Mouse (Mus musculus) hindbrain, postnatal 0 days (tissue): ENCODE results near the gene Glrp1. TPM values are rescaled to one million over a fixed set of nuclear protein-coding genes. Genes with fewer than 3 reads are reported as not detected.

Experiments
- ATAC-seq: fragments of 200-750 bp; cut with Nextera tagmentation; 2 replicates; pipeline ENCODE4 v1.8.0; 2017; ENCODE audit warnings: mild to moderate bottlenecking, moderate TSS enrichment, moderate library complexity
- DNase-seq: peaks from one replicate; pipeline ENCODE4 v3.0.0-alpha.2; 2015; ENCODE audit warnings: low spot score
- H3K27ac ChIP-seq: fragments of 300-500 bp; sonication (generic); 2 replicates; pipeline ENCODE4 v1.5.1; 2014; ENCODE audit warnings: mild to moderate bottlenecking
- H3K27me3 ChIP-seq: fragments of 300-500 bp; sonication (generic); 2 replicates; pipeline ENCODE4 v1.6.1; 2014; ENCODE audit warnings: low read length, mixed read lengths; ENCODE audit not compliant: insufficient read depth
- H3K36me3 ChIP-seq: fragments of 300-500 bp; sonication (generic); 2 replicates; pipeline ENCODE4 v1.6.1; 2014; ENCODE audit warnings: low read length, mixed read lengths; ENCODE audit not compliant: insufficient read depth
- H3K4me1 ChIP-seq: fragments of 300-500 bp; sonication (generic); 2 replicates; pipeline ENCODE4 v1.6.1; 2014; ENCODE audit warnings: antibody characterized with exemption, low read length, mixed read lengths; ENCODE audit not compliant: insufficient read depth
- H3K4me2 ChIP-seq: fragments of 300-500 bp; sonication (generic); 2 replicates; pipeline ENCODE4 v1.6.1; 2014; ENCODE audit warnings: low read depth, mild to moderate bottlenecking, low read length, moderate library complexity, mixed read lengths
- H3K4me3 ChIP-seq: fragments of 300-500 bp; sonication (generic); 2 replicates; pipeline ENCODE4 v1.5.1; 2014; ENCODE audit warnings: low read length
- H3K9ac ChIP-seq: fragments of 300-500 bp; sonication (generic); replicated peaks from 2 replicates; pipeline ENCODE4 v1.6.1; 2014; ENCODE audit warnings: mild to moderate bottlenecking, low read length, moderate library complexity, mixed read lengths
- H3K9me3 ChIP-seq: fragments of 300-500 bp; sonication (generic); 2 replicates; pipeline ENCODE4 v1.6.1; 2016; ENCODE audit warnings: low read length, mixed read lengths
- CTCF ChIP-seq: IDR thresholded peaks from 2 replicates; pipeline ENCODE4 v1.5.1; 2016; ENCODE audit warnings: antibody characterized with exemption, control low read depth, low read depth
- WGBS: fragments of 180-500 bp; shearing (Covaris S2); extraction: QIAGEN DNeasy Blood & Tissue Kit; methylation state at CpG from one replicate; pipeline ENCODE4 v1.1.7; 2014; 5-methylcytosine and 5-hydroxymethylcytosine counted together
- polyA plus RNA-seq: library from polyadenylated mRNA; unstranded; fragments of >200 nt; fragmentation: Nextera tagmentation; extraction: Ambion mirVana; gene quantifications from 2 replicates; pipeline ENCODE4 v1.2.1, GENCODE M21; 2015
- total RNA-seq: library from RNA; depleted of rRNA; stranded (reverse); fragments of >200 nt; gene quantifications from 2 replicates; pipeline ENCODE4 v1.2.3, GENCODE M21; 2014

The Glrp1 gene
- total and polyA plus RNA-seq, 2 experiments from 2014 or later, result not detected

DNA sequence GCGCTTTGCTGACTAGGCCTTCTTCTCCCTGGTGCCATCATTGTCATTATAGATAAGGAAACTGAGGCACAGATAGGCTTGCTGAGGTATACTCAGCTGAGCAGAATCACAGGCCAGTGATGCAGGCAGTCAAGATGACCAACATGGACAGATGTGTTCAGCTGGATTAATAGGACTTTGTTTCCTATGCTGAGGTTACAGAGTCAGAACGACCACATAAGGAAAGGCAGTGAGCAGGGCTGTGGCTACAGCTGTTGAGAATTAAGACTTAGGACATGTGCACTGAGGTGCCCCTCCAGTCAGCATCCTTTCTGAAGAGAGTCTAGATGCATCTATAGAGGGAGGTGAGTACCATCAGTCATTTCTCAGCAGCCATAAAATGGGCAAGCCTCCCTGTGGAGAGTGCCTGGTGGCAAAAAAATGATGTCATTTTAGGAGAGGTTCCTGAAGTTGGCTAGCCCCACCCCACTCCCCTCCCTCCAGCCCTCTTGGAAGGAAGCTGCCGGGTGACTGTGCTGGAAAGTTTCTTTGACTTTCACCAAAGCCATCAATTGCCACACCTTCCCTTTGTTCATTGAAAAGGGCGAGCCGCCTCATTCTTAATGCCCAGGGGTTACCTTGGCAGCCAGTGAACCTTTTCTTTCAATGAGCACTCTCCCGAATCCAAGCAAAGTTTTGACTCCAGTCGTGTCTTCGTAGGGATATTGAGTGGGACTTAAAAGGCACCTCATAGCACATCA, 43.4 kb downstream of the Glrp1 start:
- no peaks in the 10 kb centered on the region for H3K36me3 ChIP-seq
- no peak overlapping the region for H3K9ac ChIP-seq
- H3K4me1 ChIP-seq, result peaks cover 3% of the 10 kb centered on the region; the same call in 1 of the 2 replicates
- no peak overlapping the region for H3K4me3 ChIP-seq
- 71% methylated on average over 8 of the region's 8 CpGs for WGBS
- ATAC-seq (no peak), DNase-seq (no peak)
- no peak overlapping the region for H3K4me2 ChIP-seq
- no peak for TF ChIP-seq CTCF
- no peaks in the 10 kb centered on the region for H3K9me3 ChIP-seq
- no peak overlapping the region for H3K27ac ChIP-seq
- H3K27me3 ChIP-seq, result no peaks in the 10 kb centered on the region

DNA sequence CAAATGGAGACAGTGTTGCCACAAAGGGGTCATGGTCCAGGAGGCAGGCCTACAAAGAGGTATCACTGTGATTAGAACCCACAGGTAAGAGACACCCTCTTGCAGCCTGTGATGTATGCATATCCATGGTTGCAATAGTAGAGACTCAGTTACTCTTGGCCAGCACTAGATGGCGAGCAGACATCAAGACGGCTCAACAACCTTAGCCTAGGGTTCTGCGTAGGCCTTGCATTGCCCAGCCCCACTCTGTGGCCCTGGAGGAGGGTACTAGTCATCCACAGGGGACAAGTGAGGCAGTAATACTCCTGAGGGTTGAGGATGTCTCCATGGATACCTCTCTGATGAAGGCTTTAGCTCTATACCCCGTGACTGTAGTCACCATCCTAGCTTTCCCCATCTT, 44.1 kb downstream of the Glrp1 start:
- H3K4me1 ChIP-seq, result peaks cover 3% of the 10 kb centered on the region; the same call in 1 of the 2 replicates
- no peaks in the 10 kb centered on the region for H3K36me3 ChIP-seq
- TF ChIP-seq CTCF, result peak; percentile 68
- no peak overlapping the region for H3K27ac ChIP-seq
- no peaks in the 10 kb centered on the region for H3K9me3 ChIP-seq
- no peak overlapping the region for H3K9ac ChIP-seq
- DNase-seq, result peak; percentile 58
- ATAC-seq, result 0 out of 2 replicates have a peak, but pooled peaks have one; percentile 54
- no peak overlapping the region for H3K4me3 ChIP-seq
- no peak overlapping the region for H3K4me2 ChIP-seq
- 66% methylated on average over 4 of the region's 4 CpGs for whole genome bisulfite sequencing
- H3K27me3 ChIP-seq, result no peaks in the 10 kb centered on the region

DNA sequence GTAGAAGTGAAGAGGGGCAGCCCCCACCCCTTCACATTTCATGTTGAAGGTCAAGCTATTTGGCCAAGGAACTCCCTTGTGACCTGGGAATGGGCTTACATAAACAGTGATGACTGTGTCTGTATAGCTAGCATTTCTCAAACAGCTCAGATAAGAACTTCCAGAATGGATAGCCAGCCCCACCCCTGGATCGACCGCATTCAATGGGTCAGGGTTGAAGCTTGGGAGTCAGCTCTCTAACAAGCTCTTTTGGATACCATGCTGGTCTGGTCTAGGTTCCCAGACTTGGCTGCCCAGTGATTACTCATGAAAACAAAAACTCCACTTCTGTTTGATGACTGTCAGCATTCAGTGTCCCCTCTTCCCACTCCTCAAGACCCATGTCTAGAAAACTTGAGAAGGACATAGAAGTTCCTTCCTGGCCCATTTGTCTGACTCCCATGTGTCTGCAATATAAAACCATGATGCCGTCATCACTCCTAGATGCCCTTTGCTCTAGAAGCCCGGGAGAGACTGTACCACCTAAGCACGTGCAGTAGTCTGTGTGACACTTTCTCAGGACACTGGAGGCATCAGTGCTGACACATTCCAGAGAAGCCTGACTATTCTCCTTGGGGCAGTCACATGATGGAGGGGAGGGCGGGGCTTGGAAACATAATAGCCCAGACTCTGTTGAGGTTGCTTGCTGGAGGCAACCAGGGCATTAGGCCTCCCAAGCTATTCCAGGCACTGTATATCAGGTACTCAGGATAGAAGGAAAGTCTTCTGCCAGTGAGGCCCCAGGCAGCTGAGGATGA, 45.6 kb downstream of the Glrp1 start:
- Histone ChIP-seq H3K27ac (no peak overlapping the region), H3K27me3 (no peaks in the 10 kb centered on the region), H3K4me2 (no peak overlapping the region), H3K4me3 (no peak overlapping the region), H3K4me1 (peaks cover 3% of the 10 kb centered on the region; the same call in 1 of the 2 replicates), H3K9ac (no peak overlapping the region), H3K36me3 (no peaks in the 10 kb centered on the region), H3K9me3 (no peaks in the 10 kb centered on the region)
- TF ChIP-seq CTCF, result no peak
- DNase-seq, result no peak
- WGBS, result 81% methylated on average over 6 of the region's 6 CpGs
- no peak for ATAC-seq

DNA sequence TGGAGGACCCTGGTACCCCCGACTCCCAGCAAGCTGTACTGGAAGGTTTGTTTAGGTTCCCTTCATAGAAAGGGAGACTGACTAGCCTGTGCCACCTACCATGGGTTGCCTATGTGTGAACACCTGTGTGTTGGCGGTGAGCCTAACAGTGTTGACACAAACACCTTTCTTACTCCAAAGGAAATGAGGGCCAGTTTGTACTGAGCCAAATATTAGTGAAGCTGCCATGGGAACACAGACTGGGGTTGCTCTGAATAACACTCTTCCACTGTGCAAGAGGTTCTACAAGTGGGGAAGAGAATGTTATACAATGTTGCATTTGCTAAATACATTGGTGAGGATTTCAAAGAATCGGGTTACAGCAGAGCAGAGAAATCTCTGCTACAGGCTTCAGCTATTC, 46.6 kb downstream of the Glrp1 start:
- TF ChIP-seq CTCF, result no peak
- no peaks in the 10 kb centered on the region for H3K36me3 ChIP-seq
- ATAC-seq (no peak), DNase-seq (no peak)
- 87% methylated on average over 3 of the region's 3 CpGs for WGBS
- H3K27ac ChIP-seq, result no peak overlapping the region
- no peak overlapping the region for H3K4me3 ChIP-seq
- no peak overlapping the region for H3K9ac ChIP-seq
- H3K4me2 ChIP-seq, result no peak overlapping the region
- H3K27me3 ChIP-seq, result no peaks in the 10 kb centered on the region
- H3K9me3 ChIP-seq, result no peaks in the 10 kb centered on the region
- peaks cover 3% of the 10 kb centered on the region; the same call in 1 of the 2 replicates for H3K4me1 ChIP-seq

DNA sequence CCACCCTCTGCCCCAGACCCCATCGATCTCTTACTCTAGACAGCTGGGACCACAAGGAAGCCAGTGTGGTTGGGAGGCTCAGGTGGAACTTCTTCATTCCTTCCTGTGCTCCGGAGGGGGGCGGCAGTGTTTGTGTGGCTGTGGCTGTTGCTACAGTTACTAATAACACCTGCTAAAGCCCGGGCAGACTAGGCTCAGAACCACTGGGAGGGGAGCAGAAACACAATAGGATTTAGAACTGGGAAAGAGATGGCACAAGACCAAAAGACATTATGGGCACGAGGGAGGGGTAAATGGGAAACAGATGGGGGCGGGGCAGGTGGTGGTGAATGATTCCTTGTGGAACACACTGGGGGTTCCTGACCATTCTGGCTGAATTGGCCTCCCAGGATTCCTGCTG, 47.4 kb downstream of the Glrp1 start:
- no peak overlapping the region for H3K4me3 ChIP-seq
- no peaks in the 10 kb centered on the region for H3K27me3 ChIP-seq
- DNase-seq, result no peak
- H3K36me3 ChIP-seq, result no peaks in the 10 kb centered on the region
- ATAC-seq, result no peak
- WGBS, result 32% methylated on average over 6 of the region's 6 CpGs
- H3K9me3 ChIP-seq, result no peaks in the 10 kb centered on the region
- H3K4me2 ChIP-seq, result no peak overlapping the region
- H3K27ac ChIP-seq, result no peak overlapping the region
- peaks cover 3% of the 10 kb centered on the region; the same call in 1 of the 2 replicates for H3K4me1 ChIP-seq
- no peak overlapping the region for H3K9ac ChIP-seq
- TF ChIP-seq CTCF, result no peak

DNA sequence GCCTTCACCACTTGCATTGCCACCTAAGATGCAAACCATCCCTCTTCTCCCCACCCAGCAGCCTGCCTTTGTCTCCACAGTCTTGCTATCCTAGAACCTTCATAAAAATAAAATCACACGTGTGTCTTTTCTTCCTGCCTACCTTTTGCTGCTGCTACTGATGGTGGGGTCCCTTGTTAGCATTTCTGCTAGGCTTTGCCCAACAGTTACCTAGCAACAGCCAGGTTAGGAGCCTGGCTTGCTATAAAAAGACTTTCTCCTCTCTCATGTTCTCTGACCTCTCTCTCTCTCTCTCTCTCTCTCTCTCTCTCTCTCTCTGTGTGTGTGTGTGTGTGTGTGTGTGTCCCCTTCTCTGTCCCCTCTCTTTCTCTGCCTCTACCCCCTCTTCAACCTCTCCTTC, 48.8 kb downstream of the Glrp1 start:
- ATAC-seq (no peak), DNase-seq (peak; percentile 29)

DNA sequence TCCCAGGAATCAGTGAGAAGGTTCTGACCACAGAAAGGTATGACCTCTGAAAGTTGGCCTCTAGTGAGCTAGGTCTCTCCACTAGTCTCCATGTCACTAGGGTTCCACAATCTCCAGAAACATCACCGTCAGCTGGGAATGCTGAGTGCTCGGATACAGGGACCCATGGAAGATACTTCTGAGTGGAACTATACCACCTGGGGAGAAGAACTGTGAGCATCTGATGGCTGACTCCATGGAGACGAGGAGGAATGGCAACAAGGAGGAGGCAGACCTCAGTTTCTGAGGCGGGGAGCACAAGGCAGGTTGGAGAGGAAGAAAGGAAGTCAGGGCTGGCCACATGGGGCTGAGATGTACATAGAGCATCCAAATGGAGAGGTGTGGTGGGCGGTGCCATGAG, 50.2 kb downstream of the Glrp1 start:
- no peak for ATAC-seq
- Histone ChIP-seq H3K9ac (no peak overlapping the region), H3K4me2 (no peak overlapping the region), H3K27ac (no peak overlapping the region), H3K9me3 (no peaks in the 10 kb centered on the region), H3K27me3 (no peaks in the 10 kb centered on the region), H3K36me3 (no peaks in the 10 kb centered on the region), H3K4me3 (no peak overlapping the region), H3K4me1 (peaks cover 3% of the 10 kb centered on the region; the same call in 1 of the 2 replicates)
- WGBS, result 56% methylated on average over 5 of the region's 5 CpGs
- no peak for TF ChIP-seq CTCF
- DNase-seq, result no peak

More for the DNA sequence above, 48.8 kb downstream of the Glrp1 start:
- no peaks in the 10 kb centered on the region for H3K36me3 ChIP-seq
- H3K27me3 ChIP-seq, result no peaks in the 10 kb centered on the region
- H3K4me3 ChIP-seq, result no peak overlapping the region
- no peaks in the 10 kb centered on the region for H3K9me3 ChIP-seq
- H3K27ac ChIP-seq, result no peak overlapping the region
- H3K9ac ChIP-seq, result no peak overlapping the region
- no peak overlapping the region for H3K4me2 ChIP-seq
- 32% methylated on average over 1 of the region's 1 CpGs for WGBS
- peaks cover 3% of the 10 kb centered on the region; the same call in 1 of the 2 replicates for H3K4me1 ChIP-seq
- TF ChIP-seq CTCF, result no peak
